Mouse (Mus musculus) heart, adult 8-10 months (tissue): Measurements from ENCODE around the gene Ffar2. TPM values are rescaled to one million over a fixed set of nuclear protein-coding genes. Genes with fewer than 3 reads are reported as not detected.
"Not testable (repeated sequence)": the region's sequence is repeated elsewhere in the genome, so short reads cannot be mapped to it uniquely, and the experiment has no call there.

Experiments used
- DNase-seq: peaks from one replicate; pipeline ENCODE4 v3.0.0; 2022; ENCODE audit warnings: low spot score
- total RNA-seq, 4 experiments: library from RNA; stranded (reverse); gene quantifications; 2 replicates each; pipeline ENCODE4 v1.2.4; 2022

Gene Ffar2
- under 1 TPM in 2 of 4 experiments, not detected in 2; 0.25 to 0.46 TPM for total RNA-seq

- no peak for DNase-seq
Observed at GRCm38 (mm10) chr7:30823675-30824074, at the start of gene Ffar2. Gene Ffar2, minus strand, starts transcription at chr7:30823775.

DNA sequence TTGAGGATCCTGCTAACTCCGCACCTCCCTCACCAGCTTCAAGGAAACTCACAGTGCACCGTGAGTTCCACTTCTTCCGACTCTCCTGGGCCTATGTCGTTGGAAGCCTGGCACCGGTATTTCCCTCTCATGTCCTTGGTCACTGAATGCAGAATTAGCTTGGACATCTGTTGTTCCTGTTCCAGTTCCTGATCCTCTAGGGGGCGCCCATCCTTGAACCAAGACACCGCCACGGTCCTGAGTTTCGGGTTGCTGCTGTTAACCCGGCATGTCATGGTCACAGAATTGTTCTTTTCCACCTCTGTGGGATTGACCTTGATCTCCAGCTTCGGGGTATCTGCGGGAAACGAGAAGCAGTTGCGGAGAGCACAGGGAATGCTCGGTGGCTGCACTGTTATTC lies 49.5 kb upstream of the Ffar2 start:
- DNase-seq = peak; percentile 53

DNA sequence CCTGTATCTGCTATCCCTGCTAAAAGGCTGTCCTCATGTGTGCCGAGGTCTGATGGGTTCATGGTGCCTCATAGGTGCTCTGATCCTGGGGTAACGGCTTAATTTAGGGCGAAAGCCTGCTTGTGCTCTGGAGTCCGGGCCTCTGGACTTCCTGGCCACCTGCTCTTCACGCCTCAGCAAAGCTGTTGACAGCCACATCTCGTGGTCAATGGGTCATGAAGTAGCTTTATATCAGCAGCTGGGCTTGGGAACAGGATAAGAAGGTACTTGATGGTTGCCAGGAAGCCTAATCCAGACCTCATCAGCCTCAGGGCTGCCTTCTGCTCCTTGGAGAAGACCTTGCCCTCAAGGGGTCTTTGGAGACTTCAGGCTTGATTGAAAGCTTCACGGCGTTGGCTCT lies 39.8 kb upstream of the Ffar2 start:
- no peak for DNase-seq

DNA sequence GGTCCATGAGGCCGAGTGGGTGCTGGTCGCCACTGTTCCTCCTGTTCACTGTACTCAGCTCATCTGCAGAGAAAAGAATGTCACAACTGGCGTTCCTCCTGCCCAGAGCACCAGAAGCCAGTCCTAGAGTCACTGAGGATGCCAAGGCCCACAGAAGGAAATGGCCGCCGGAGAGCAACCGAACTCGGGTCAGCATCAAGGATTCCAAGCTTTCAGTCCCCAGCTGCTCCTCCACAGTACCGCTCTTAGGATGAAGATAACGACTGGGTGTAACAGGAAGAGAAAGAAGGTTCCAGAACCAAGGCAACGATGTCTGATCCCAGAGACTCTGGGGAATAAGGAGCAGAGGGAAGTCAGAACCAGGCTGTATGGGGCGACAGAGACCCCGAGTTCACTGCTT lies 37.9 kb upstream of the Ffar2 start, which contains the start of gene Ffar1:
Gene Ffar1, minus strand, starts transcription at position 101 of the 400 bp plus-strand sequence.
- no peak for DNase-seq

DNA sequence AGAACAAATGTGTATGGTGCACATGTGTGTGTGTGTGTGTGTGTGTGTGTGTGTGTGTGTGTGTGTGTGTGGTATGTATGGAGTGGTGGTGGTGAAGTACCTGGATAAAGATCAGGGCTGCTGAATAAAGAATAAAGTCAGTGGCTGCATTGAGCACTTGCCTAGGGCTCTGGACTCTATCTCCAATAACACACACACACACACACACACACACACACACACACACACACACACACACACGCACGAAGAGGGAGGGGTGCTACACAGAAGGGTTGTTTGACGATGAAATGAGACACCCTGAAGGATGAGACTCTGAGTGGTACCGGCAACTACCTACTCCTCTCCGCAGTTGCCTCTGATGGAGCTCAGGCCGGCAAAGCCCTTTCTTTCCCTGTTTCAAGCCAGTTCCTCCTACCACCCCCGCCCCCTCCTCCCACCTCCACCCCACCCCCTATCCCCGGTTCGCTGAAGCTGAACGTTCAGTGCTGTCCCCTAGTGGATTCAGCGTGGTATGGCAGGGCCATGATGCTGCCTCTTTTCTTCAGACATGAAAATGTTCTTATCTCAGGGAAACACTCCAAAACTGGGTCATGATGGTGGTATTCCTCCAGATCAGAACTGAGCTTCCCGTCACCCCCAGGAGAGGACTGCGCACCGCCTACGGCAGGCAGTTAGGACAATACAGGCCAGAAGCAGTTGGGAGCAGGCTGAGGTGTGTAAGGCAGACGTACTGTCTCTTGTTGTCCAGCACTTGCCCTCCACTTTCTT lies 36.2 kb upstream of the Ffar2 start:
- DNase-seq = no peak

- DNase-seq = peak; percentile 28
Observed at GRCm38 (mm10) chr7:30859290-30859634, 35.7 kb upstream of the Ffar2 start.

GRCm38 (mm10) chr7:30857746-30858145 lies 34.2 kb upstream of the Ffar2 start:
- no peak for DNase-seq

DNA sequence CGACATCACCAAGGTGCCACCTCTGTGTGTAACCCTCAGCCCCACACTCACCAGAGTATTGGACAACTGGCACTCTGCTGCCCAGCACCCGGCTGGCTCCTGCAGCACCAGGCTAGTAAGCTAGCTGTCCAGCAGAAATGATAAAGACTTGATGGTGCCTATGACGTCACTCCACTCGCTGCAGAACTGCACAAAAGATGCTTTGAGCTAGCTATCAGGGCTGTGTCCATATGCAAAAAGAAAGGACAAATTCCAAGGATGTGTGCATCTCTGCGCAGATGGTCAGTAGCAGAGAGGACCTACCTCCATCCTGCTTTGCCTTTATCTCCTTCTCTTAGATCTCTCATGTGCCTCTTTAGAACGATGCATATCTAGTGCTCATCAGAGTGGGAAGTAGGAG lies 32.5 kb upstream of the Ffar2 start, which contains the start of gene Ffar3:
Gene Ffar3, minus strand, starts transcription at position 101 of the 400 bp plus-strand sequence.
- no peak for DNase-seq

DNA sequence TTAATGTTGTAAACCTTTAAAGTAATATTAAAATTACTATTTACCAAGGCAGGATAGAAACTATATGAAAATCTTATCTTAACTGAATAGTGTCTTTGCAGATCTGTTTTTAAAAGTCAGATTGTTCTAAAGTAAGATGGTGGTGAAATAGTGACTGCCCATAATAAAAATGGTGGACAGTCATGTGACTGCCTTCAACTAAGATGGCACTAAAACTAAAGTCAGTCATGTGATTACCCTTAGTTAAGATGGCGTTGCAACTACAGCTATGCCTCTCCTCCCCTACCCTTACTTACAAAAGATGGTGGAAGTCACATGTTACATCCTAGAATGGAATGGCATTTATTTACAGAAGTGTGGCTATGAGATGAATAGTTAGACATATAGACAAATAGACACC lies 27.8 kb upstream of the Ffar2 start:
- DNase-seq = no peak

DNA sequence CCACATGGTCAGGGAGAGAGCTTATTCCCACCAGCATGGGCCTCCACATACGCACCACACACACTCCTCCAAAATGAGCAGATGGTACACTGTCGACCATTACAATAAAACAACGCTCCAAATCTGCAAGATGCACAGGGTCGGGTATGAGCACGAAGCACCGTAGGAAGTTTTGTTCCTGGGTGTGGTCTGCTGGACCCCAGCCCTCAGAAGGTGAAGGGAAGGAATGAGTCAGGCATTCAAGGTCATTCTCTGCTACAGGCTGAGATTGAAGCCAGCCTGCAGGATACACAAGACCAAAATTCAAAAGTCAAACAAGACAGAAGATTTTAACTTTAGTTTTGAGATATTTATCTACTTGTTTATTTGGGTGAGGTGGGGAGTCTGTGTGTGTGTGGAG lies 24.4 kb upstream of the Ffar2 start:
- no peak for DNase-seq

DNA sequence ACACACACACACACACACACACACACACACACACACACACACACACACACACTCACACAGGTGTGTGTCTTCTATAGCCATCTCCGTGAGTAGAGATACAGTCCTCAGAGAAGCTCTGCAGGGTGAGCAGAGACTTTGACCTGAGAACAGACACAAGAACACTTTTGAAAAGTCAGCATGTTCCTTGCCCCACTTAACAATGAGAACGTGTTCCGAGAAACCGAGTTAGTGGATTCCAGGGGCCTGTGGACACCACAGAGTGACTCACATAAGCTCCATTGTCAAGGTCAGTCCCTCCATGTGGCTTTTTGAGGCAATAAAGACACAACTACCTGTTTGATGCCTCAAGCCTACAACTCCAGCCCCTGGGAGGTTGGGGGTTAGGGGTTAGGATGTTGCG lies 23.8 kb upstream of the Ffar2 start:
- no peak for DNase-seq

- DNase-seq = no peak
Observed at GRCm38 (mm10) chr7:30846505-30847053, 23.0 kb upstream of the Ffar2 start.

DNA sequence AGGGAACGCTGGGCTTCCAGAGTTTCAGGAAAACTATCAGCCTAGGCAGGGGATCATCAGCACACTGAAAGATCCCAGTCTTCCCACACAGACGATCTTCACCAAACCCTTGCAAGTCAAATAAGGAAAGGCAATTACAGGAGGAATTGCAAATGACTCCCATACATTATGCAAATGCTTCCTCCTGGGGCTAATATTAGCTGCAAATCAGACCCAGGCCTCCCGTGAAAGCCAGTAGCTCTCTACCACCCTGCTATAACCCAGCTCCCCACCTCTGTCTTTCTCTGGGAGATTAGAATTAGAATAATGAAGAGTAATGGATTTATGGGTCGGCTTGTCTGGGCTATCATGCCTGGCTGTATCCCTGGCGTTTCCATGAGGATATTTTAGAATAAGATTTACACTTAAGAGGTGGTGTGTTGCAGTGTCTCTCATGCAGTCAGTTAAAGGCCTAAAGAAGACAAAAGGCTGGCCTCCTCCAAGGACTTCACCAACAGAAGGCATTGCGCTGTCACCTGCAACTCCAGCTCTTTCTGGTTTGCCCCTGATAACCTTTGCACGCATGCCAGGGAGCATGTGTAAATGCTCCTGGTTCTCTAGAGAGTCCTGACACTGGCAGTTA lies 21.2 kb upstream of the Ffar2 start:
- no peak for DNase-seq

GRCm38 (mm10) chr7:30842092-30842491 lies 18.5 kb upstream of the Ffar2 start:
- DNase-seq = no peak

DNA sequence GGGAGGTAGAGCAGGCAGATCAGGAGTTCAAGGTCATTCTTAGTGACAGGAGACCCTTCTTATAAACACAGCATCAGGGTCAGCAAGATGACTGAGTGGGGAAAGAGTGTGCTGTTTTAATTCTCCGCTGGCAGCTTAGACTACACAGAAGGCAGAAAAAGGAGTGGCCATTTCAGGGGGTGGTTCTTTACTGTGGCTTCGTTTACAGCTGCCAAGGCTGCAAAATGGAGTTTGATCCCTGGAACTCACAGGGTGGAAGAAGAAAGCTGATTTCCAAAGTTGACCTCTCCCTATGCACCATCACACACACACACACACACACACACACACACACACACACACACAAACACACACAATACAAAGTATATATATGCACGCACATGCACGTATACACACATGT lies 17.8 kb upstream of the Ffar2 start:
- no peak for DNase-seq

GRCm38 (mm10) chr7:30840306-30840705 lies 16.7 kb upstream of the Ffar2 start:
- DNase-seq = no peak

DNA sequence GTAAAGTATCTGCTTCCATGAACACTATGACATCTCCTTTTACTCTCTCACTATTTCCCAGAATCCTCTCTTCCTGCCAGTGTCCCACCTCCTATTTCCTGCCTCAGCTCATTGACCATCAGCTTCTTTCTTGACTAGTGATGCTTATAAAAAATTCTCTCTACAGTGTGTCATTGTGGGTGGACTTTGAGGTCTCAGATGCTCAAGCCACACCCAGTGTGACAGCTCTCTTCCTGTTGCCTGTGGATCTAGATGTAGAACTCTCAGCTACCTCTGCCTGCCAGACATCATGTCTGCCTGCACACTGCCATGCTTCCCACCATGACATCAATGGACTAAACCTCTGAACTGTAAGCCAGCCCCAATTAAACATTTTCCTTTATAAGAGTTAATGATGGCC lies 13.7 kb upstream of the Ffar2 start:
- no peak for DNase-seq

GRCm38 (mm10) chr7:30832684-30833083 lies 9.1 kb upstream of the Ffar2 start:
- not testable (repeated sequence) for DNase-seq

- no peak for DNase-seq
Observed at GRCm38 (mm10) chr7:30832261-30832660, 8.7 kb upstream of the Ffar2 start.

DNA sequence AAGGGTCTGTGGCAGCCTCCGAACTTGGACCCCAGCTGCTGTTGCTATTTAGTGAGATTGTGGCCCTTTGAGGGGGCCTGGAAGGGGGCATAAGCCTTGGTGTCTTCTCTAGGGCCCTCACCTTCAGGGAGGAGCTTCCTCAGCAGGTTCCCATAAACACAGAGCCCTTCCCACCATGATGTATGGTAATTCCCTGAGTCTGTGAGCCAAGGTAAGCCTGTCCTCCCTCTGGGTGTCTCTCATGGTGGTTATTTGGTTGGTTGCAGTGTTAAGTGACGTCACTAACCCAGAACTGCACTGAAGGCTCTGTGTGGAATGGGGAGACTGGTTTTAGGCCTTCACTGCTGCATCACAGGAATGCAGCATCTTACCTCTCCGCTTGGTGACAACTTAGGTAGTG lies 5.9 kb upstream of the Ffar2 start:
- no peak for DNase-seq

DNA sequence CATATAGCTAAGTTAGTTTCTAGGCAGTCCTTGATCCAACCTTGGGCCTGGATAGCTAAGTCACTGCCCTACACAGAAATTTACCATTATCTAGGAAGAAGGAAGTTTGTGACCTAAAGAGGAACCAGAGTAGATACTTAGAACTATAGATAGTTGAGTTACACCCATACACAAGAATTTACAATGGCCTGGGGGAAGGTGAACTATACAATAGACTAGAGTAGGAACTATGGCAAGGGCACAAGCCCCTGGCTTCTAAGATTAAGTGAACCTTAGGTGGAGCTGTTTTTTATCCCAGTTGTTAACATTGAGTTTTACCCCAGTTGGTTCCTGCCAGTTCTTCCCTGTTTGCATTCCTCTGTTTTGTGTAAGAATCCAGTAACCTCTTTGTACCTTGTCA lies 5.3 kb upstream of the Ffar2 start:
- not testable (repeated sequence) for DNase-seq

- no peak for DNase-seq
Observed at GRCm38 (mm10) chr7:30826660-30827059, 3.1 kb upstream of the Ffar2 start.

DNA sequence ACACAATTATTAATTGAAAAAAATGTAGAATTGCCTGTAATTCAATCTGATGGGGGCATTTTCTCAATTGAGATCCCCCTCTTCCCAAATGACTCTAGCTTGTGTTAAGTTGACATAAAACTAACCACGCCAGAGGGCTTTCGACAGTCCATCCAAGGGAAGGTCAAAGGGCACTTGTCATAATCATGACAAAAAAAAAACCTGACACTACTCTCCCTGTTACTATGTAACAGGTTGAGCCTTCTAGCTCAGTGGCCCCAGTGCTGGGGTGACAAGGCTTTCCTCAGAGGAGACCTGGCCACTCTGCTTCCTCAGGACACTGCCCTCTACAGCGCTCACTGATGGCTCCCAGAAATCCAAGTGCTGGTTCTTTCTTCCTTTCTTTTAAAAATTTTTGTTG lies 731 bp upstream of the Ffar2 start:
- no peak for DNase-seq
